Mouse (Mus musculus) forebrain, postnatal 0 days (tissue): Measurements from ENCODE around the gene Pigo. TPM values are rescaled to one million over a fixed set of nuclear protein-coding genes. Genes with fewer than 3 reads are reported as not detected.

Experiments used
- ATAC-seq: fragments of 200-750 bp; cut with Nextera tagmentation; 2 replicates; pipeline ENCODE4 v1.8.0; 2017; ENCODE audit warnings: mild to moderate bottlenecking, moderate library complexity
- DNase-seq: peaks from one replicate; pipeline ENCODE4 v3.0.0-alpha.2; 2015
- H3K27ac ChIP-seq: fragments of 300-500 bp; sonication (generic); 2 replicates; pipeline ENCODE4 v1.5.1; 2014; ENCODE audit warnings: low read depth, mild to moderate bottlenecking, antibody characterized with exemption, low read length, moderate library complexity, mixed read lengths
- H3K27me3 ChIP-seq: fragments of 300-500 bp; sonication (generic); 2 replicates; pipeline ENCODE4 v1.6.1; 2014; ENCODE audit warnings: mild to moderate bottlenecking, low read length, mixed read lengths; ENCODE audit not compliant: insufficient read depth
- H3K36me3 ChIP-seq: fragments of 300-500 bp; sonication (generic); 2 replicates; pipeline ENCODE4 v1.6.1; 2014; ENCODE audit warnings: mild to moderate bottlenecking, moderate library complexity; ENCODE audit not compliant: insufficient read depth
- H3K4me1 ChIP-seq: fragments of 300-500 bp; sonication (generic); 2 replicates; pipeline ENCODE4 v1.6.1; 2014; ENCODE audit warnings: antibody characterized with exemption; ENCODE audit not compliant: insufficient read depth
- H3K4me2 ChIP-seq: fragments of 300-500 bp; sonication (generic); 2 replicates; pipeline ENCODE4 v1.6.1; 2014; ENCODE audit warnings: low read depth, mild to moderate bottlenecking, moderate library complexity
- H3K4me3 ChIP-seq: fragments of 300-500 bp; sonication (generic); 2 replicates; pipeline ENCODE4 v1.5.1; 2014; ENCODE audit warnings: low read depth, low read length, mixed read lengths
- H3K9ac ChIP-seq: fragments of 300-500 bp; sonication (generic); 2 replicates; pipeline ENCODE4 v1.6.1; 2014; ENCODE audit warnings: mild to moderate bottlenecking
- H3K9me3 ChIP-seq: fragments of 300-500 bp; sonication (generic); 2 replicates; pipeline ENCODE4 v1.6.1; 2016; ENCODE audit warnings: low read length
- CTCF ChIP-seq: sonication (generic); IDR thresholded peaks from 2 replicates; pipeline ENCODE4 v1.5.1; 2016; ENCODE audit warnings: antibody characterized with exemption, control low read depth, low read depth
- WGBS: fragments of 180-500 bp; shearing (Covaris S2); extraction: QIAGEN DNeasy Blood & Tissue Kit; methylation state at CpG from one replicate; pipeline ENCODE4 v1.1.7; 2014; 5-methylcytosine and 5-hydroxymethylcytosine counted together
- polyA plus RNA-seq: library from polyadenylated mRNA; unstranded; fragments of >200 nt; fragmentation: Nextera tagmentation; extraction: Ambion mirVana; gene quantifications from 2 replicates; pipeline ENCODE4 v1.2.1, GENCODE M21; 2015
- total RNA-seq: library from RNA; depleted of rRNA; stranded (reverse); fragments of >200 nt; gene quantifications from 2 replicates; pipeline ENCODE4 v1.2.3, GENCODE M21; 2014

Pigo gene
- total and polyA plus RNA-seq, 2 experiments from 2014 or later = 20.3 to 21.9 TPM

- DNase-seq (no peak), ATAC-seq (no peak)
- no peak for TF ChIP-seq CTCF
- Histone ChIP-seq H3K9me3 (no peaks in the 10 kb centered on the region), H3K36me3 (peaks cover 48% of the 10 kb centered on the region), H3K4me1 (peaks cover 15% of the 10 kb centered on the region), H3K27me3 (no peaks in the 10 kb centered on the region), H3K27ac (no peak overlapping the region; the same call in 1 of the 2 replicates), H3K4me2 (peak overlapping the region; percentile 86), H3K4me3 (peak overlapping the region; percentile 74), H3K9ac (peak overlapping the region; percentile 84)
- 80% methylated on average over 9 of the region's 9 CpGs for WGBS
Observed at GRCm38 (mm10) chr4:43030352-43030751, 4.7 kb upstream of the Pigo start.

- TF ChIP-seq CTCF = no peak
- peaks cover 44% of the 10 kb centered on the region for H3K36me3 ChIP-seq
- WGBS = 94% methylated on average over 9 of the region's 9 CpGs
- H3K4me3 ChIP-seq = no peak overlapping the region
- no peak overlapping the region for H3K27ac ChIP-seq
- DNase-seq = no peak
- H3K9me3 ChIP-seq = no peaks in the 10 kb centered on the region
- no peak for ATAC-seq
- H3K4me1 ChIP-seq = peaks cover 17% of the 10 kb centered on the region
- H3K4me2 ChIP-seq = no peak overlapping the region
- no peak overlapping the region for H3K9ac ChIP-seq
- H3K27me3 ChIP-seq = no peaks in the 10 kb centered on the region
Observed at GRCm38 (mm10) chr4:43029749-43030148, 4.1 kb upstream of the Pigo start.

- 90% methylated on average over 7 of the region's 7 CpGs for WGBS
- Histone ChIP-seq H3K4me3 (no peak overlapping the region), H3K9me3 (no peaks in the 10 kb centered on the region), H3K27ac (no peak overlapping the region), H3K4me2 (no peak overlapping the region), H3K4me1 (peaks cover 22% of the 10 kb centered on the region), H3K27me3 (no peaks in the 10 kb centered on the region), H3K9ac (no peak overlapping the region), H3K36me3 (peaks cover 37% of the 10 kb centered on the region)
- DNase-seq (no peak), ATAC-seq (no peak)
- no peak for TF ChIP-seq CTCF
Observed at GRCm38 (mm10) chr4:43029121-43029520, 3.5 kb upstream of the Pigo start.

- 83% methylated on average over 14 of the region's 14 CpGs for WGBS
Observed at GRCm38 (mm10) chr4:43024673-43025072, 946 bp downstream of the Pigo start.

GRCm38 (mm10) chr4:43021341-43021740 is 4.3 kb downstream of the Pigo start:
- ATAC-seq (no peak), DNase-seq (no peak)
- TF ChIP-seq CTCF = 0 out of 2 replicates have a peak, but pooled peaks have one; percentile 3
- Histone ChIP-seq H3K36me3 (peaks cover 61% of the 10 kb centered on the region), H3K27me3 (no peaks in the 10 kb centered on the region), H3K4me3 (no peak overlapping the region), H3K9me3 (no peaks in the 10 kb centered on the region), H3K4me1 (peaks cover 10% of the 10 kb centered on the region), H3K9ac (no peak overlapping the region), H3K4me2 (no peak overlapping the region), H3K27ac (no peak overlapping the region)
- 65% methylated on average over 17 of the region's 17 CpGs for WGBS

More at GRCm38 (mm10) chr4:43024673-43025072, 946 bp downstream of the Pigo start:
- Histone ChIP-seq H3K27me3 (no peaks in the 10 kb centered on the region), H3K9me3 (no peaks in the 10 kb centered on the region), H3K9ac (peak overlapping the region; percentile 37), H3K4me2 (peak overlapping the region; percentile 61), H3K4me1 (peaks cover 10% of the 10 kb centered on the region), H3K4me3 (peak overlapping the region; percentile 39), H3K27ac (peak overlapping the region; percentile 83; the same call in 1 of the 2 replicates), H3K36me3 (peaks cover 64% of the 10 kb centered on the region)
- DNase-seq (no peak), ATAC-seq (no peak)
- no peak for TF ChIP-seq CTCF

- H3K9ac ChIP-seq = no peak overlapping the region
- no peaks in the 10 kb centered on the region for H3K27me3 ChIP-seq
- DNase-seq (no peak), ATAC-seq (no peak)
- H3K4me2 ChIP-seq = no peak overlapping the region
- H3K4me3 ChIP-seq = no peak overlapping the region
- H3K4me1 ChIP-seq = peaks cover 10% of the 10 kb centered on the region
- no peak for TF ChIP-seq CTCF
- peaks cover 61% of the 10 kb centered on the region for H3K36me3 ChIP-seq
- no peaks in the 10 kb centered on the region for H3K9me3 ChIP-seq
- 87% methylated on average over 16 of the region's 16 CpGs for WGBS
- H3K27ac ChIP-seq = no peak overlapping the region
Observed at GRCm38 (mm10) chr4:43020876-43021275, 4.7 kb downstream of the Pigo start.

GRCm38 (mm10) chr4:43019641-43020465 is 5.8 kb downstream of the Pigo start:
- DNase-seq (no peak), ATAC-seq (no peak)
- no peaks in the 10 kb centered on the region for H3K27me3 ChIP-seq
- H3K4me3 ChIP-seq = no peak overlapping the region
- peaks cover 65% of the 10 kb centered on the region for H3K36me3 ChIP-seq
- H3K4me2 ChIP-seq = no peak overlapping the region
- no peak for TF ChIP-seq CTCF
- no peak overlapping the region for H3K9ac ChIP-seq
- WGBS = 91% methylated on average over 23 of the region's 23 CpGs
- no peaks in the 10 kb centered on the region for H3K9me3 ChIP-seq
- no peak overlapping the region for H3K27ac ChIP-seq
- H3K4me1 ChIP-seq = peaks cover 8% of the 10 kb centered on the region
